Mouse (Mus musculus) adrenal gland, postnatal 10 days (tissue): Measurements from ENCODE around the gene Hist1h2af. TPM values are rescaled to one million over a fixed set of nuclear protein-coding genes. Genes with fewer than 3 reads are reported as not detected.

Experiments used
- DNase-seq: peaks from one replicate; pipeline ENCODE4 v3.0.0; 2021; ENCODE audit warnings: mixed read lengths
- total RNA-seq, 2 experiments: library from RNA; stranded (reverse); gene quantifications; 2 replicates each; pipeline ENCODE4 v1.2.3; 2021

Hist1h2af gene
- total RNA-seq, 2 experiments from 2014 or later: 261 to 325 TPM

- no peak for DNase-seq
Measured at GRCm38 (mm10) chr13:23515281-23515680, 18.4 kb upstream of the Hist1h2af start.

GRCm38 (mm10) chr13:23515826-23516620 is 17.7 kb upstream of the Hist1h2af start:
- no peak for DNase-seq

DNA sequence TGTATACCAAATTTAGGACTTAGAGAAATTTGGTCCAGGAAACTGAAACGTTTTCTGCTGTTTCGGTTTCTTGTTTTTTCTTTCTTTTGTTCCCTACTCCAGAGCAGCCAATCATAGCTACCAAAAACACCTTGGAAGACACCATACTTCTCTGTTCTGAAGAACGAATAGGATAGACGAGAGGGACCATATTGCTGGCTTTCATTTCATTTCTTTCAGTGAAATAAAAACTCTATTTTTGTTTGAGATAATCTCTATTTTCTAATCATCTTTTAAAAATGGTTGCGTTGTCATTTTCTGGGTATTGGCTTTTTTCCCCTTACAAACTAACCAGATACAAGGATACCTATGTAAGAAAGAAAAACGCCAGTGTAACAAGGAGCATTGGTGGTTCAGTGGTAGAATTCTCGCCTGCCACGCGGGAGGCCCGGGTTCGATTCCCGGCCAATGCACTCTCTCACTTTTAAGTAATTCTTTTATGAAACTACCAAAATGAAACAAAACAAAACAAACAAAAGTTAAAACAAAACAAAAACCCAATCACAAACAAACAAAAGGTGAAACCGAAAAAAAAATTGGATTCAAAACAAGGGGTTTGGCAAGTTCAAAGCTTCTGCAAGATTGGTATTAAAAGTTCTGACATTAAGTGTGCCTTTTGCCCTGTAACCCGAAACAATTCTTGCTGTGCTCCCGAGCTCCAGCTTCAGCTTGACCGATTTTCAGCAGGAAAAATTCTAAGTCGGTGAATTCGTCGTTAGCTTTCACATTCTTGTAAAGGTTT is 16.7 kb upstream of the Hist1h2af start:
- DNase-seq: peak; percentile 86

DNA sequence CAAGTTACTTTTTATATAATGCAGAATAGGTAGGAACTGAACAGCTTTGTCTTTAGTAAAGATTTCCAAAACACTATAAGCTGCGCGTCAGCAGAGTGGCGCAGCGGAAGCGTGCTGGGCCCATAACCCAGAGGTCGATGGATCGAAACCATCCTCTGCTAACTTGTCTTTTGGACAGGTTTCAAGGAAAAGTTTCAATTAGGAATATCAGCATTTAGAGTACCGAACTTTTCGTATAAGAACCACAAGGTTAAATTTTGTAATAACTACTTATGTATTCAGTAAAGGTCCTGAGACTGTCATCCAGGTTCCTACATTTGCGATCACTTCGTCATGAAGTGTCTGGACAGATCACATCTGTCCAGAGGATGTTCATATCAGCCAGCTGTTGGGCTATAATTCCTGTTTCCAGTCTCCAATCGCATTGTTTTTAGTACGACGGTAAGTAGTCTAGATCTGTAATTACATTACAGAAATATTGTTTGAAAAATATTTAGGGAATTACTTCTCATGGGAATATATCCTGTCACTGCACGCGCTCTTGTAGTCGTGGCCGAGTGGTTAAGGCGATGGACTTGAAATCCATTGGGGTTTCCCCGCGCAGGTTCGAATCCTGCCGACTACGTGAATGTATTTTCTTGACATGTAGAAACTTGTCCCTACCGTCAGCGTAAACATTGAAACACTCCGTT is 16.0 kb upstream of the Hist1h2af start:
- peak; percentile 92 for DNase-seq

GRCm38 (mm10) chr13:23518295-23518603 is 15.5 kb upstream of the Hist1h2af start:
- DNase-seq: no peak

DNA sequence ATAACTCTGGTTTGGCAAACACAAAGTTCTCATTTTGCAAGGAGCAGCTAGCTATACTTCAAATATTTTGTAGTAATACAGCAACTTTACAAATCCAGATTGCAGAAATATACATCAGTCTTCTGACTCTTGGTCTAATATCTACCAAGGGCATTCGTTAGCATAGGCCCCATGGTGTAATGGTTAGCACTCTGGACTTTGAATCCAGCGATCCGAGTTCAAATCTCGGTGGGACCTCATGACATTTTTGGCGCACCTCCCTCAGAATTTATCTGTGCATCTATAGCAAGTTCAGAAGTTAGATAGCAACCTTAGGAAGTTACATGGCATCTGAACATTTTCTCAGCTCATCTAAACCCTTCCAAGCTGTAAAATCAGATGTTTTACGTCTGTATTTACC is 14.8 kb upstream of the Hist1h2af start:
- DNase-seq: peak; percentile 87

DNA sequence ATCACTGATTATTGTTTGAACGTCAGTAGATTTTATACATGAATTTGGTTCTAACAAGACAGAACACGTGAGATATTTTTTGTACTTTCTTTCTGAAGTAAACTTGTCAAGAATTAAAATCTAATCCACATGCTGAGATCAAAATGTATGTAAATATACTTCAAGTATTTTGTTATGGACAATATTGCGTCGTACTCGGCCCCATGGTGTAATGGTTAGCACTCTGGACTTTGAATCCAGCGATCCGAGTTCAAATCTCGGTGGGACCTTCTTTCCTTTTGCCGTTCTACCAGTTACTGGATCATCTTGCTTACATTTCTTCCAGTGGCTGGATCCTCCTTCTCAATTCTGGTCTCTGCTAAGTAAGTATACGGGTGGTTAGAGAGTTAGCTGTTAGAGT is 14.3 kb upstream of the Hist1h2af start:
- peak; percentile 85 for DNase-seq

GRCm38 (mm10) chr13:23521703-23522102 is 12.0 kb upstream of the Hist1h2af start:
- peak; percentile 86 for DNase-seq

- no peak for DNase-seq
Measured at GRCm38 (mm10) chr13:23523976-23524375, 9.7 kb upstream of the Hist1h2af start.

GRCm38 (mm10) chr13:23524654-23525053 is 9.1 kb upstream of the Hist1h2af start:
- DNase-seq: peak; percentile 84

DNA sequence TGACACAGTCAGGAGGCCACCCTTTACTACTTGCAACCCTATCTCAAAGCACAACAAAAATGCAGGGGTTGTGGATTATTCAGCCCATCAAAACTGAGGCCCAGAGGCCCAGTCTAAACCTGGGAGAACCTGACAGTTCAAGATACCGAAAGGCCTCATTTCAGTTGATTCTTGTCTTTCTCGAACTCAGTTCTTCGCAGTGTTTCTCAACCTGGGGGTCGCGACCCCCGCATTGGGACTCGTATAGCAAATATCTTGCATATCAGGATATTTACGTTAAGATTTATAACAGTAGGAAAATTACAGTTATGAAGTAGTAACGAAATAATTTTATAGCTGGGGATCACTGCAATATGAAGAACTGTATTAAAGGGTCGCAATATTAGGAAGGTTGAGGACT is 7.8 kb upstream of the Hist1h2af start:
- DNase-seq: no peak

- peak; percentile 96 for DNase-seq
Measured at GRCm38 (mm10) chr13:23526312-23526711, 7.4 kb upstream of the Hist1h2af start.

DNA sequence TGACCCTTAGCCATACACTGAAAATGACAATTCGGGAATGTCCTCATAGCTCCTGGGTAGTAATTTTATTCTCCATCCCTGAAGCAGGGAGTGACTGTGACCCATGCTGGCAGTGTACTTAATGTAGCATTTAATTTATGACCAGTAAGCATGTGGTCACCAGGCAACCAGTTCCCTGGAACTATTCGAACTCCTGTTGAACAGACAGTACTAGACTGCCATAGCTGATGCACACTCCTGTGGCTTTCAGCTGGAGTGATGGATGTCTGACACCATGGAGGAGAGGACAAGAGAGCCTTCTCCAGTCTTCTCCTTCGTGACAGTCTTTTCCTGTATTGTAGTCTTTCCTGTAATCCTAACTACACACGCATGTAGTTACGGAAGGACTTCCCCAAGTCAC is 4.7 kb upstream of the Hist1h2af start:
- DNase-seq: no peak

GRCm38 (mm10) chr13:23529480-23530165 is 4.1 kb upstream of the Hist1h2af start:
- no peak for DNase-seq

GRCm38 (mm10) chr13:23530181-23530900 is 3.4 kb upstream of the Hist1h2af start:
- DNase-seq: peak; percentile 74

- DNase-seq: peak; percentile 97
Measured at GRCm38 (mm10) chr13:23530901-23531875, 2.5 kb upstream of the Hist1h2af start, which contains the start of gene Hist1h4h. TSS of gene Hist1h4h (plus strand) at chr13:23531050.

GRCm38 (mm10) chr13:23532262-23533075 is 1.2 kb upstream of the Hist1h2af start:
- no peak for DNase-seq

DNA sequence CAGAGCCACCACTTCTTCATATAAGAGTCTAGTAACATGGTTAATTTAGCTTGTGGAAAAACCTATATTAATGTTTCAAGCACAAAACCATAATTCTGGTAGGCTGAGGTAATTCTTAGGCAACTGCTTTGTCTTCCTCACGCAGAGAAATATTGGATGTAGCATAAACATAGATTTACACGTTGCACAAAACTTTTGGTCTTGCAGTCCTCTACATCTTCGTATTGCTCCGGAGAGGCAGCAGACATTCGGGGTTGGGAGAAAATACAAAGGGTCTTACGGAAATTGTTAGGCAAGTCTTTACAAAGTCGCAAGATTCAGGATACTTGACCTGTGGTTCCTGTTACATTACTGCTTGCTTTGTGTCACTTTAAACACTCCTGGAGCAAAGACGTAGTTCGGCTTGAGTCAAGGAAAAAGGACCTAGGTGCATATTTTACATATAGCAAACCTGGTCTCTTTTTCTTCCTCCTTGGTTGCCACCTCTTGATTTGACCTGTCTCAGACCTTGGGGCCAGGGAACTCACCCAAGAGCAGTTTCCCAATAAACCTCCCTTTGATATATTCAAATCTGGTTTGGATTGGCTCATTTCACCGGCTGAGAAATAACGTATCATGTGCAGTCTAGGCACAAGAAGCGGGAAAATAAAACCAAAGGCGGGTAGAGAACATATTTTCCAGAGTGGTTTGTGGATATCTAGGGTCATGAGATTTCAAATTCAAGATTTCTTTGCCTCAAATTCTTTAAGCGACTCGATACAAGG is 844 bp downstream of the Hist1h2af start:
- peak; percentile 47 for DNase-seq
